8 mouse cellular contexts compared by ENCODE assay signal in the genomic region with DNA sequence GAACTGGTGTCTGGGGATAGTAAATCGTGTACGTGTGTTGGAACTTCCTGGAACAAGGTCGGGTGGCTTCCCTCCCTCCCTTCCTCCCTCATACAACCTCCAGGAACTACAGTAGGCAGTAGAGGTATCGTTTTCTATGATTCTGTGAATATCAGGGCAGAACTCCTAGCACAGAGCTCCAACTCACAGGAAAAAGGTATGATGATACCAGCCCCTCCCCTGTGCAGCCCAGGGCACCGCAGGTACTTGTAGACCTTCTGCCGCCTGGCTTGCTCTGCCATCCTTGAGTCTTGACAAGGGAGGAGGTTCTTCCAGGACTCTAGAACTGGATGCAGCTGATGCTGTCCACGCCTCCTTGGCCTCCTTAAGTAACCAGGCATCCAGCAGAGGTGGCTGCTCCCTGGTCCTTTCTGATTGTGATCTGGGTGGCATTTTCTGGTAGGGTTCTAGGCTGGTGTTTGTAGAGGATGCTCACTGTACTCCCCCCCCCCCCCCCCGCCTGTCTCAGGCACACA. TPM values are rescaled to one million over a fixed set of nuclear protein-coding genes. Genes with fewer than 3 reads are reported as not detected.
A peak's percentile ranks its signal among the peaks of the same experiment; 100 is the strongest.
DNase-seq lines count a peak whose midpoint lies in the region; ATAC-seq lines count a peak whose summit lies in the region.

No protein-coding gene starts in this region.

- H3K27ac ChIP-seq in forebrain, embryonic 10.5 days: peak overlapping the region; percentile 83
- H3K27ac ChIP-seq in forebrain, embryonic 16.5 days (ENCODE audit: low read length): no peak overlapping the region
- no peak overlapping the region for H3K27ac ChIP-seq in lung, embryonic 15.5 days
- peak overlapping the region; percentile 70 for H3K27ac ChIP-seq in forebrain, embryonic 13.5 days

- ATAC-seq in forebrain, embryonic 16.5 days: no peak
- no peak for ATAC-seq in lung, embryonic 15.5 days (ENCODE audit: borderline replicate concordance, extremely low read depth, low FRiP score, low TSS enrichment)
- no peak for ATAC-seq in forebrain, embryonic 13.5 days
- peak; percentile 15 for ATAC-seq in megakaryocyte-erythroid progenitor cell, adult 5-6 weeks (replicated peaks; ENCODE audit: low FRiP score, low TSS enrichment, poor library complexity, severe bottlenecking)

- no peaks in the 10 kb centered on the region for H3K9me3 ChIP-seq in forebrain, embryonic 10.5 days
- no peaks in the 10 kb centered on the region for H3K9me3 ChIP-seq in forebrain, embryonic 16.5 days (ENCODE audit: control insufficient read depth, low read length)
- H3K9me3 ChIP-seq in lung, embryonic 15.5 days: no peaks in the 10 kb centered on the region
- H3K9me3 ChIP-seq in forebrain, embryonic 13.5 days (replicated peaks): no peaks in the 10 kb centered on the region

- DNase-seq in forebrain, embryonic 10.5 days (ENCODE audit: extremely low spot score, low spot score): no peak
- no peak for DNase-seq in lung, adult 18-20 months
- no peak for DNase-seq in urinary bladder, postnatal 25 days (ENCODE audit: low spot score)
- DNase-seq in ovary, postnatal 14 days (ENCODE audit: low spot score): no peak

- no peak overlapping the region for H3K9ac ChIP-seq in forebrain, embryonic 16.5 days (replicated peaks; ENCODE audit: low read depth, low read length)
- no peak overlapping the region for H3K9ac ChIP-seq in lung, embryonic 15.5 days
- H3K9ac ChIP-seq in forebrain, embryonic 13.5 days: peak overlapping the region; percentile 13; the same call in 1 of the 2 replicates

- peak overlapping the region; percentile 22; the same call in 1 of the 2 replicates for H3K4me3 ChIP-seq in forebrain, embryonic 10.5 days
- H3K4me3 ChIP-seq in forebrain, embryonic 16.5 days (replicated peaks; ENCODE audit: low read length): no peak overlapping the region
- no peak overlapping the region for H3K4me3 ChIP-seq in lung, embryonic 15.5 days
- H3K4me3 ChIP-seq in forebrain, embryonic 13.5 days: no peak overlapping the region

- no peaks in the 10 kb centered on the region for H3K36me3 ChIP-seq in forebrain, embryonic 10.5 days (replicated peaks)
- no peaks in the 10 kb centered on the region for H3K36me3 ChIP-seq in forebrain, embryonic 16.5 days (ENCODE audit: control insufficient read depth, insufficient read depth)
- H3K36me3 ChIP-seq in lung, embryonic 15.5 days: no peaks in the 10 kb centered on the region
- no peaks in the 10 kb centered on the region for H3K36me3 ChIP-seq in forebrain, embryonic 13.5 days (ENCODE audit: poor library complexity, severe bottlenecking)

- peaks cover 74% of the 10 kb centered on the region for H3K4me1 ChIP-seq in forebrain, embryonic 10.5 days
- H3K4me1 ChIP-seq in forebrain, embryonic 16.5 days (replicated peaks; ENCODE audit: control insufficient read depth, insufficient read depth, low read length): peaks cover 53% of the 10 kb centered on the region
- peaks cover 39% of the 10 kb centered on the region for H3K4me1 ChIP-seq in lung, embryonic 15.5 days
- peaks cover 66% of the 10 kb centered on the region for H3K4me1 ChIP-seq in forebrain, embryonic 13.5 days

- 56% methylated on average over 7 of the region's 8 CpGs for WGBS in forebrain, embryonic 10.5 days
- 47% methylated on average over 8 of the region's 8 CpGs for WGBS in forebrain, embryonic 16.5 days
- 34% methylated on average over 8 of the region's 8 CpGs for WGBS in lung, embryonic 15.5 days
- 53% methylated on average over 7 of the region's 8 CpGs for WGBS in forebrain, embryonic 13.5 days

- no peak overlapping the region for H3K4me2 ChIP-seq in forebrain, embryonic 16.5 days (ENCODE audit: low read length)
- H3K4me2 ChIP-seq in lung, embryonic 15.5 days: peak overlapping the region; percentile 36; the same call in 1 of the 2 replicates
- H3K4me2 ChIP-seq in forebrain, embryonic 13.5 days: peak overlapping the region; percentile 30

- peaks cover 63% of the 10 kb centered on the region for H3K27me3 ChIP-seq in forebrain, embryonic 10.5 days (ENCODE audit: poor library complexity, severe bottlenecking)
- H3K27me3 ChIP-seq in forebrain, embryonic 16.5 days (replicated peaks; ENCODE audit: control insufficient read depth, insufficient read depth, low read length): no peaks in the 10 kb centered on the region
- peaks cover 11% of the 10 kb centered on the region for H3K27me3 ChIP-seq in lung, embryonic 15.5 days
- H3K27me3 ChIP-seq in forebrain, embryonic 13.5 days: peaks cover 5% of the 10 kb centered on the region; the same call in 1 of the 2 replicates

RNA-seq across cellular contexts. Expression of gene Macrod1, which starts 10.3 kb away (rescaled TPM):
- polyA plus RNA-seq in forebrain, embryonic 10.5 days (2016; fragmentation: Nextera tagmentation; extraction: Ambion mirVana): 3.7 and 3.9 TPM in 2 replicates
- 4.0 and 5.3 TPM in 2 replicates for polyA plus RNA-seq in forebrain, embryonic 16.5 days (2015; fragmentation: Nextera tagmentation; extraction: Ambion mirVana)
- polyA plus RNA-seq in lung, embryonic 15.5 days (2015; fragmentation: Nextera tagmentation; extraction: Ambion mirVana): 14.2 and 14.3 TPM in 2 replicates
- polyA plus RNA-seq in forebrain, embryonic 13.5 days (2015; fragmentation: Nextera tagmentation; extraction: Ambion mirVana): 3.3 and 4.4 TPM in 2 replicates
- 19.1 and 25.9 TPM in 2 replicates for total RNA-seq in megakaryocyte-erythroid progenitor cell, adult 5-6 weeks (2014; fragmentation: Nextera tagmentation)
- total RNA-seq in megakaryocyte-erythroid progenitor cell, adult 5-6 weeks (2017): 6.1 and 10.3 TPM in 2 replicates

RNA-seq across cellular contexts. Expression of gene Stip1, which starts 27.1 kb away (rescaled TPM):
- 456 and 486 TPM in 2 replicates for polyA plus RNA-seq in forebrain, embryonic 10.5 days (2016; fragmentation: Nextera tagmentation; extraction: Ambion mirVana)
- 246 and 247 TPM in 2 replicates for polyA plus RNA-seq in forebrain, embryonic 16.5 days (2015; fragmentation: Nextera tagmentation; extraction: Ambion mirVana)
- 244 and 249 TPM in 2 replicates for polyA plus RNA-seq in lung, embryonic 15.5 days (2015; fragmentation: Nextera tagmentation; extraction: Ambion mirVana)
- polyA plus RNA-seq in forebrain, embryonic 13.5 days (2015; fragmentation: Nextera tagmentation; extraction: Ambion mirVana): 289 and 311 TPM in 2 replicates
- total RNA-seq in megakaryocyte-erythroid progenitor cell, adult 5-6 weeks (2014; fragmentation: Nextera tagmentation): 183 and 212 TPM in 2 replicates
- 309 and 310 TPM in 2 replicates for total RNA-seq in megakaryocyte-erythroid progenitor cell, adult 5-6 weeks (2017)

RNA-seq across cellular contexts. Expression of gene Flrt1, which starts 38.6 kb away (rescaled TPM):
- 4.0 and 4.8 TPM in 2 replicates for polyA plus RNA-seq in forebrain, embryonic 10.5 days (2016; fragmentation: Nextera tagmentation; extraction: Ambion mirVana)
- 13.8 and 16.1 TPM in 2 replicates for polyA plus RNA-seq in forebrain, embryonic 16.5 days (2015; fragmentation: Nextera tagmentation; extraction: Ambion mirVana)
- polyA plus RNA-seq in lung, embryonic 15.5 days (2015; fragmentation: Nextera tagmentation; extraction: Ambion mirVana): 0.91 and 1.4 TPM in 2 replicates
- 10.4 and 11.3 TPM in 2 replicates for polyA plus RNA-seq in forebrain, embryonic 13.5 days (2015; fragmentation: Nextera tagmentation; extraction: Ambion mirVana)
- total RNA-seq in megakaryocyte-erythroid progenitor cell, adult 5-6 weeks (2014; fragmentation: Nextera tagmentation): not detected in 2 replicates
- not detected in 2 replicates for total RNA-seq in megakaryocyte-erythroid progenitor cell, adult 5-6 weeks (2017)

RNA-seq across cellular contexts. Expression of gene Fermt3, which starts 47.6 kb away (rescaled TPM):
- polyA plus RNA-seq in forebrain, embryonic 10.5 days (2016; fragmentation: Nextera tagmentation; extraction: Ambion mirVana): 8.8 TPM in 2 replicates
- 3.3 and 3.8 TPM in 2 replicates for polyA plus RNA-seq in forebrain, embryonic 16.5 days (2015; fragmentation: Nextera tagmentation; extraction: Ambion mirVana)
- 9.5 and 13.5 TPM in 2 replicates for polyA plus RNA-seq in lung, embryonic 15.5 days (2015; fragmentation: Nextera tagmentation; extraction: Ambion mirVana)
- 3.0 and 3.9 TPM in 2 replicates for polyA plus RNA-seq in forebrain, embryonic 13.5 days (2015; fragmentation: Nextera tagmentation; extraction: Ambion mirVana)
- total RNA-seq in megakaryocyte-erythroid progenitor cell, adult 5-6 weeks (2014; fragmentation: Nextera tagmentation): 151 and 153 TPM in 2 replicates
- total RNA-seq in megakaryocyte-erythroid progenitor cell, adult 5-6 weeks (2017): 220 and 247 TPM in 2 replicates

Comparison
In these comparisons a context has a peak if more than half of its experiments do, and no peak if none do; other contexts are left out.
1. H3K27ac ChIP-seq: peak in forebrain, embryonic 10.5 days (single experiment) and forebrain, embryonic 13.5 days (single experiment); none in forebrain, embryonic 16.5 days (single experiment) and lung, embryonic 15.5 days (single experiment).